Mouse (Mus musculus) c-Kit-positive CD71-positive TER-119-negative erythroid progenitor cells, embryonic 14.5 days (primary cell): Measurements from ENCODE around the gene Hsf4.

ENCODE experiments used
- DNase-seq: peaks from one replicate; pipeline ENCODE4 v3.0.0-alpha.2; 2013; ENCODE audit warnings: low read depth

The Hsf4 gene

DNA sequence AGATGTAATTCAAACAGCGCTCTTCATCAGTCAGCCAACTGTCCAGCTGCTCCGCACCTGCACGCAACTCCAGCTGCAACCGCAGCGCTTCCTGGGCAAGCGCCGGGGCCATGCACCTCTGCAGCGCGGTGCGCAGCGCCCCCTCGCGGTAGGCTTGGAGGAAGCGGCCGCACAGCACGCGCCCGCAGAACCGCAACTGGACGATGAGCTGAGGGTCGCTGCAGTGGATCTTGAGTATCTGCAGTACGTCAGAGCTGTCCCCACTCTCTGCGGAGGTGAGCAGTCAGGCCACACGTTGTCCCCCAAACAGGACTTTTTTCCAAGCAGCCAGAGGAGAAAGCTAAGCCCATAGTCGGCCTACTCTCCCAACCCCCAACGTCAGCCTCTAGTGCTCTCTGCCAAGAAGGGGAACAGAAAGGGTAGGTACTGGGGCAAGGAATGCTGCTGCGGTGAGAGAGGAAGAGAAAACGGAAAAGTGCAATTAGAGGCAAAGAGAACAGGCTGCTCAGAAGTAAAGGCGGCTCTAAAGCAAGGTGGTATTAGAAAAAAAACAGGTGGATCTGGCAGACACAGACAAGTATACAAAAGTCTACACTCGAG, 9.8 kb upstream of the Hsf4 start:
- no peak for DNase-seq

DNA sequence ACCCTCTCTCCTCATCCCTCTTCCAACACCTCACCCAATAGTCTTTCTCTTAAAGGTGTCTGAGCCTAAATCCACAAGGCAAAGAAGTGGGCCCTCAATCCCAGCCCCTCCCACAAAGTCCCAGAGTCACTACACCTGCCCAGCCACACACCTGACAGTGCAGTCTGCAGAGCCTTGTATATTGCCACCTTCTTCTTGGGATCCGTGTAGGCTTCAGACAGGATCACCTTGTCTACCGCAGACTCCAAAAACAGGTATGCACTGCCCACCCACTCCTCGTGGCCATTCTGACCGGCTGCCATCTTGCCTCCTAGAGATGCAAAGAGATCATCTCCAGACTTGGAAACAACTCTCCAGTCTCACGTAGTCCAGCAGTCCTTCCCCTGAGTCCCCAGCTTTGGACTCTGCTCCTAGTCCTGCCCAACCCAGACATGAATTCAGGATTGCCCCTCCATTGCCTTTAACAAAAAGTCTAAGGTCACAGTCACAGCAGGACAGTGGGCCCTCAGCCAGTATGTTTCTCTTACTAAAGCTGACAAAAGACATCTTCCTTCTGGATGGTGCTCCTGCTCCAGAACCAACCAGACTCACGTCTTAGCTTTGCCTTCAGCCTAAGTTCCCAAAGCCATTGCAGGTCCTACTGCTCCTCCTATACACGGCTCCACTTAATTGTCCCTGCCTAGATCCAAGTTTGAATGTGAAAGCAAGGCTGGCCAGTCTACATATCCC, 9.1 kb upstream of the Hsf4 start:
- no peak for DNase-seq

DNA sequence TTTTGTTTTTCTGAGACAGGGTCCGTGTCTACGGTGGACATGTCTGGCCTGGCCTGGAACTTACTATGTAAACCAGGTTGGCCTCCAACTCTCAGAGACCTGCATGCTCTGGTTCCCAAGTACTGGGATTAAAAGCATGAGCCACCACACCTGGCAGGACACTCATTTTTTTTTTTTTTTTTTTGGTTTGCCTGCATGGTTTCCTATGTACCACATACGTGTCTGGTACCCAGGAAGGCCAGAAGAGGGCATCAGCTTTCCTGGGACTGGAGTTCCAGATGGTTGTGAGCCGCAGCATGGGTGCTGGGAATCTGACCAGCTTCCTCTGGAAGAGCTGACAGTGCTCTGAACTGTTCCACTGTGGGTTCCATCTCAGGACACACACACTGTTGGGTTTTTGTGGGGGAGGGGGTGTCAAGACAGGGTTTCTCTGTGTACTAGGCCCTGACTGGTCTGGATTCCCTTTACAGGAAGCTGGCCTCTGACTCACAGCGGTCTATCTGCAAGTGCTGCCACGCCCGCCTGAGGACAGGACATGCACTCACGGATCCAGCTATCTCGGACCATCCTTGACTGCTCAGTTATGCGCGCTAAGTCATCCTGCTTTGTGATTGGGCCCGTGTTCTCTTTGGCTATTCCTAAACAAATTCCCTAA, 8.1 kb upstream of the Hsf4 start:
- DNase-seq, result no peak

- DNase-seq, result no peak
Measured at GRCm38 (mm10) chr8:105263244-105263912, 6.2 kb upstream of the Hsf4 start.

GRCm38 (mm10) chr8:105264024-105264982, 5.3 kb upstream of the Hsf4 start, which contains the start of the genes Tradd and Fbxl8:
TSS of gene Tradd (minus strand) at chr8:105264609.
TSS of gene Fbxl8 (plus strand) at chr8:105264648.
- DNase-seq, result no peak

GRCm38 (mm10) chr8:105265128-105265527, 4.5 kb upstream of the Hsf4 start:
- no peak for DNase-seq

GRCm38 (mm10) chr8:105266775-105267174, 2.8 kb upstream of the Hsf4 start:
- no peak for DNase-seq

DNA sequence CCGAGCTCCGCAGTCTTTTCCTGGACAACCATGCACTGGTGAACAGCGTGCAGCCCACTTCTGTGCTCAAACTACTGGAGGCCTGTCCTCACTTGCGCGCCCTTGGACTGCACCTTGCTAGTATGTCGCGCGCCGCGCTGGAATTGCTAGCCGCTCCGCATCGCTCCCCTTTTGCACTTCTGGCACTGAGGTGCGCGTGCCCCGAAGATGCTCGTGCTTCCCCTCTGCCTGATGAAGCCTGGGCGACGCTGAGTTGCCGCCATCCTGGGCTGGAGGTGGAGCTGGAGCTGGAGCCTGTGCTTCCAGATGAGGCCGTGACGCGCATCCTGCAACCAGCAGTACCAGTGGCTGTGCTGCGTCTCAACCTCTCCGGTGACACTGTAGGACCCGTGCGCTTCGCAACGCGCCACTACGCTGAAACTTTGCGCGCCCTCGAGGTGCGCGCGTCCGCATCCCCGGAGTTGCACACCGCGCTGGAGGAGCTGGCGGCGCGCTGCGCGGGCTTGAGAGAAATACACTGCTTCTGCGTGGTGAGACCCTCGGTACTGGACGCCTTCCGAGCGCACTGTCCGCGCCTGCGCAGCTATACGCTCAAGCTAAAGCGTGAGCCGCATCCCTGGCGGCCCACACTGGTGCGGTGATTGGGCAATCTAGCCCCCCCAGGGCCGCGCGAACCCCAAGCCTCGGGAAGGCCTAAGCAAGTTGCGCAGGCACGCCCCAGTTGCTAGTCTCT, 1.1 kb upstream of the Hsf4 start:
- DNase-seq, result no peak

DNA sequence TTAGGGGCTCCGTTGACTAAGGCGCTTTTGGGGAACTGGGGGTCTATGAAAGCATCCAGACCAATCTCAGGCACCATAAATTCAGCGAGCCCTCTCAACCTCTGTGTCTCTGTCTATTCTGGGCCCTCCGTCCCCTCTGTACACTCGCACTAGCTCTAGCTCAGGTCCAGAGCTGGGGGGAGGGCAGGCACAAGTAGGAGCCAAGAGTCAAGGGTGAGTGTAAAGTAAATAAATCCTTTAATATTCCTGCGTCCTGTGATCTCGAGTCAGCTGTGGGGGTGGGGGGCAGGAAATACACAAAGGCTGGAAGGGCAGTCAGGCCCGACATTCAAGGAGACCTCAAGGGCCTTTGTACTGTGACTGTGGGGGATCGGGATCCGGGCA, 534 bp upstream of the Hsf4 start:
- DNase-seq, result no peak

GRCm38 (mm10) chr8:105270101-105270915, 707 bp downstream of the Hsf4 start:
- DNase-seq, result no peak

DNA sequence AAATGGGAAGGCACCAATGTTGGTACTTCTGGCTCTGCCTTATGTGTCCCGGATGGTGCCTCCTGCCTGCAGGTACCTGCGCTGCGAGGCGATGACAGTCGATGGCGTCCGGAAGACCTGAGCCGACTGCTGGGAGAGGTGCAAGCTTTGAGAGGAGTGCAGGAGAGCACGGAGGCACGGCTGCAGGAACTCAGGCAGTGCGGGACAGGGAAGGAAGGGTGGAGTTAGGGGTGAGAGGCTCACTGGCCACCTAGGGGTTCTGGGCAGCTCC, 1.2 kb downstream of the Hsf4 start:
- no peak for DNase-seq

DNA sequence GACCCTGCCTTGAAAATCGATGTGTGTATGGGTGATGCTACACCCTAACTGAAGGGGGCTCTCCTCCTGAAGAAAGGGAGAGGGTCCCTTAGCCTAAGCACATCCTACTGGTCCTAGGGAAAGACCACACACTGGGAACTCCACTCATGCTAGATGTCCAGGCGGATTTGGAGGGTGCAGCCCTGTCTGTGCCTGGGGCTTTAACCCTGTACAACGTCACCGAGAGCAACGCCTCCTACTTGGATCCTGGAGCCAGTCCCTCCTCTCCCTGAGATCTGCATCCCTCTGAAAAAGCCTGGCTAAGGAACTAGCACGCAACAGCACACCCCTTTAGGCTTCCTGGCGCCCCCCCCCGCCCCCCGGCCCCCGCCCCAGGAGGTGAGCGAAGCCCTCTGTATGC, 5.8 kb downstream of the Hsf4 start:
- DNase-seq, result no peak

GRCm38 (mm10) chr8:105275840-105276239, 6.2 kb downstream of the Hsf4 start, which contains the start of gene Nol3:
TSS of gene Nol3 (plus strand) at chr8:105276140.
- DNase-seq, result no peak

GRCm38 (mm10) chr8:105276292-105277120, 6.9 kb downstream of the Hsf4 start:
- DNase-seq, result no peak

- no peak for DNase-seq
Measured at GRCm38 (mm10) chr8:105278911-105279334, 9.3 kb downstream of the Hsf4 start.

DNA sequence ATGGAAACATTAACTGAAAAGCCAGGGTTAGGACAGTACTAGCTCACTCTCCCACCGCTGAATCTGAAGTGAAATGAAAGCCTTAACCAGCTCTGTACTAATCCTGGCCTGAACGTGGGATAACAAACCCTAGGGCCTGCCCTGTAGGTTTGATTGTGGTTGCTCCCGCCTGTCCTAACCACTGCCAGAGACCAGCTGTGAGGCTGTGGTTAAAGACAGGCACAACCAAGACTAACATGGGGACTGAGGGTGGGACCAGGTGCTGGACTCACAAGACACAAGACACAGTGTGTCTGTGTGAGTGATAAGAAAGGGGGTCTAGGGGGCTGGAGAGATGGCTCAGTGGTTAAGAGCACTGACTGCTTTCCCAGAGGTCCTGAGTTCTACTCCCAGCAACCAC, 11.0 kb downstream of the Hsf4 start:
- no peak for DNase-seq

DNA sequence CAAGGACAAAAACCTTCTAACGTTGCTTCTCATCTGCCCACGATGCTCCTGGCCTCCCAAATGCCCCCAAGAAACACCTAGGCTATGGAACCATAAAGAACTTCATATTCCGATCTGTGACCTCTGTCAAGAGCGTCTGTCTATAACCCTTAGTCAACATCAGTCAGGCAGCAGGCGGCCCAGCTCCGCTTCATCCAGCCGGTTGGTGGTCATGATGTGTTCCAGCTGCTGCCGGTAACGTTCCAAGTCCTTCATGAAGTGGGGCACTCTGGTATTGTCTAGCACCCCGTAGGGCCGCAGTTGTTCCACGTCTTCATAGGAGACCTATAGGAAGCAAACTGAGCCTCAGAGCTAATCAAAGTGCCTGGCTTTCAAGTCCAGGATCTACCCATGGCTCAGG, 12.2 kb downstream of the Hsf4 start:
- DNase-seq, result no peak

GRCm38 (mm10) chr8:105282239-105282638, 12.6 kb downstream of the Hsf4 start:
- DNase-seq, result no peak

GRCm38 (mm10) chr8:105283074-105283473, 13.5 kb downstream of the Hsf4 start:
- DNase-seq, result peak; percentile 58
